Mouse (Mus musculus) liver, embryonic 14.5 days (tissue): Measurements from ENCODE around the gene Rps26. TPM values are rescaled to one million over a fixed set of nuclear protein-coding genes. Genes with fewer than 3 reads are reported as not detected.

Experiments used
- ATAC-seq: fragments of 200-750 bp; cut with Nextera tagmentation; 2 replicates; pipeline ENCODE4 v1.8.0; 2017; ENCODE audit warnings: moderate number of reproducible peaks, mild to moderate bottlenecking, moderate library complexity; ENCODE audit not compliant: insufficient read depth
- DNase-seq, 3 experiments: peaks; one replicate each; pipeline ENCODE4 v3.0.0-alpha.2; 2012 to 2013; ENCODE audit warnings: low read depth in 3 of 3, low spot score in 3 of 3
- H3K27ac ChIP-seq: fragments of 300-500 bp; sonication (generic); 2 replicates; pipeline ENCODE4 v1.5.1; 2014; ENCODE audit warnings: moderate library complexity, mild to moderate bottlenecking, control low read depth, inconsistent platforms
- H3K27me3 ChIP-seq: fragments of 300-500 bp; sonication (generic); 2 replicates; pipeline ENCODE4 v1.6.1; 2014; ENCODE audit warnings: mild to moderate bottlenecking, low read length, moderate library complexity; ENCODE audit not compliant: control insufficient read depth, insufficient read depth
- H3K36me3 ChIP-seq: fragments of 300-500 bp; sonication (generic); replicated peaks from 2 replicates; pipeline ENCODE4 v1.6.1; 2014; ENCODE audit warnings: low read depth; ENCODE audit not compliant: control insufficient read depth, insufficient read depth
- H3K4me1 ChIP-seq, 2 experiments: fragments of 200-500 bp in 1 of 2; fragments of 300-500 bp in 1 of 2; sonication (generic) in 1 of 2; replicated peaks; 2 replicates each; pipeline ENCODE4 v1.6.1; 2012 to 2014; ENCODE audit warnings: antibody characterized with exemption in 1 of 2, inconsistent platforms in 1 of 2, low read length in 1 of 2; ENCODE audit not compliant: control insufficient read depth in 2 of 2, insufficient read depth in 2 of 2
- H3K4me2 ChIP-seq: fragments of 300-500 bp; sonication (generic); 2 replicates; pipeline ENCODE4 v1.6.1; 2014; ENCODE audit warnings: low read depth, mild to moderate bottlenecking, control low read depth, moderate library complexity
- H3K4me3 ChIP-seq, 2 experiments: fragments of 200-500 bp in 1 of 2; fragments of 300-500 bp in 1 of 2; sonication (generic) in 1 of 2; 2 replicates each; pipeline ENCODE4 v1.5.1; 2012 to 2014; ENCODE audit warnings: low read depth in 2 of 2, low read length in 2 of 2, mild to moderate bottlenecking in 2 of 2, control low read depth in 1 of 2, inconsistent platforms in 1 of 2, moderate library complexity in 1 of 2; ENCODE audit not compliant: insufficient read depth in 1 of 2
- H3K9ac ChIP-seq: fragments of 300-500 bp; sonication (generic); replicated peaks from 2 replicates; pipeline ENCODE4 v1.6.1; 2014; ENCODE audit warnings: mild to moderate bottlenecking, control low read depth, moderate library complexity
- H3K9me3 ChIP-seq: fragments of 300-500 bp; sonication (generic); 2 replicates; pipeline ENCODE4 v1.6.1; 2016; ENCODE audit warnings: low read length, mixed read lengths; ENCODE audit not compliant: control insufficient read depth
- CTCF ChIP-seq: IDR thresholded peaks from 2 replicates; pipeline ENCODE4 v1.5.1; 2016; ENCODE audit warnings: antibody characterized with exemption, low read depth, control low read depth
- EP300 ChIP-seq: IDR thresholded peaks from 2 replicates; pipeline ENCODE4 v1.6.1; 2016; ENCODE audit warnings: antibody characterized with exemption, low read depth
- WGBS: fragments of 180-500 bp; shearing (Covaris S2); extraction: QIAGEN DNeasy Blood & Tissue Kit; methylation state at CpG from one replicate; pipeline ENCODE4 v1.1.7; 2014; ENCODE audit not compliant: insufficient replicate concordance; 5-methylcytosine and 5-hydroxymethylcytosine counted together
- polyA plus RNA-seq, 2 experiments: library from polyadenylated mRNA; depleted of rRNA in 1 of 2; stranded (reverse) in 1 of 2; unstranded in 1 of 2; fragments of >200 nt; fragmentation: Nextera tagmentation in 1 of 2; extraction: Ambion mirVana in 1 of 2; gene quantifications; 2 replicates each; pipeline versions ENCODE4 v1.2.1 to v1.2.3; 2012 to 2014

Rps26 gene
- 867 and 921 TPM in 2 replicates for polyA plus RNA-seq (2012; rRNA removed)
- polyA plus RNA-seq (2014; fragmentation: Nextera tagmentation; extraction: Ambion mirVana), result 643 and 646 TPM in 2 replicates

DNA sequence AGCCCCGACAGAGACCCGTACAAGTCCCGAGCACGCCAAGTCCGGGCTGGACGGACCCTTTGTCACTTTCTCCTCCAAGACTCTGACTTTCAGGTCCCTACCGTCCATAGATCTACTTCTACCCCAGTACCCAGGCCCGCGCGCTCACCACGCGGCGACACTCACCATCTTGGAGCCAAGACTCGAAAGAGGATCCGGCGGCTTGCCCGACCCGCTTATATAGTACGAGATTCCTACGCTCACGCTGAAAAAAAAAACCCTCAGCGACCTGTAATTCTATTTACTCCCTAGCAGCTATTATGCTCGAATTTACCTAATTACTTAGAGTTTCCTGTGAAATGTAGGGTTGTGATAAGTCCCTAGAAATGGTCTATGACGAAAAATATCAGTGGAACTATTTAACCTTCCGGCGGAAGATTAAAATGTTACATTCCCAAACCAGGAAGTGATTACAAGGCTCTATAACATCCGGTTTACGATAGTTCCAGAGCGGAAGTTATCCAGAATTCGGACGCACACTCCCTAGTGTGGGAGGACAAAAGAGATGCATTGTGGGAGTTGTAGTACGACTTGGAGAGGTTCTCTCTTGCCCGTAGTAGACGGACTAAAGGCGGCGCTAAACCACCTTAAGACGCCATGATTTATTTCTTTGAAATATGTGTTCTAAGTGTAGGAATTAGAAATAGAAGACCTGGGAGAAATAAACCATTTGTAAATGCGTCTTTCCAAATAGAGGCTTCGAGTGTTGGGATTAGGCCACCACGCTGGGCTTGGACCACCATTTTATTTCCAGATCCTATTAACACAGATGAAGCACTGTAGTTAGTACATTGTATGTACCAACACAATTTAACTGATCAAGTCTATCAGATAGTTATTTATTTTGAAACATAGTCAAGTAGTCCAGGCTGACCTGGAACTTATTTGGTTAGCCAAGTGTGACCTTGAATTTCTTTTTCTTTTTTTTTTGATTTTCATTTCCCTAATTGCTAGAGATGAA is at the start of gene Rps26:
Gene Rps26 (minus strand): TSS at position 437 of the 1,000 bp plus-strand sequence.
- TF ChIP-seq CTCF, result peak; percentile 50; the same call in 1 of the 2 replicates
- TF ChIP-seq EP300, result peak; percentile 50; the same call in 1 of the 2 replicates
- H3K4me3 ChIP-seq, result peak within 1 kb of the TSS; percentile 89 to 91
- H3K27ac ChIP-seq, result peak within 1 kb of the TSS; percentile 81
- H3K36me3 ChIP-seq, result peaks cover 25% of the 10 kb centered on the region
- H3K4me2 ChIP-seq, result peak within 1 kb of the TSS; percentile 95
- under 1% methylated on average over 40 of the region's 40 CpGs for WGBS
- no peaks in the 10 kb centered on the region for H3K27me3 ChIP-seq
- H3K9me3 ChIP-seq, result no peaks in the 10 kb centered on the region
- ATAC-seq, result peak; percentile 90
- peak; percentile 98 to 99 (median 99) for DNase-seq
- peaks cover 42 to 44% of the 10 kb centered on the region in 2 experiments for H3K4me1 ChIP-seq
- H3K9ac ChIP-seq, result peak within 1 kb of the TSS; percentile 95

DNA sequence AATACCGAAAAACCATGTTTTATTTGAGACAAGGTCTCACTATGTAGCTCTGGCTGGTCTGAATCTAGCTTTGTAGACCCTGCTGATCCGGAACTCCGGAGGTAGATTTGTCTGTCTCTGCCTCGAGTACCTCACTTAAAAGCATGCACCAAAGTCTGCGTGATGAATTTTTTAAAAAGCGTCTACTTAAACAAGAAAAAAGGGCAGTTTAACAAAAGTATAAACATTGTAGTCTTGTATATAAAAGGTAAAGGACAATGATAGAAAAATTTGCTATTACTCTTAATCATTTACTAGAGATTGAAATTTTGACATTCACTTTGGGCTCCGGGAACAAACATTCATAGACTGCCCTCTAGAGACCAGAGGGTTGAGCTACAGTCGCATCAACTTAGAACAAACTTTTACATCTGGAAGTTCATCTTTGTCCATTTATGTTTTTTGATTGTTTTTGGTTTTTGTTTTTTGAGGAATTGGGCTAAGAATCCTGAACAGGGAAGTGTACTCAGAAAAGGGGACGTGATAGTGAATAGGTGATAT is 48.0 kb upstream of the Rps26 start:
- H3K36me3 ChIP-seq, result peaks cover 3% of the 10 kb centered on the region
- no peaks in the 10 kb centered on the region for H3K9me3 ChIP-seq
- under 1% methylated on average over 9 of the region's 9 CpGs for WGBS
- peaks cover 0 to 13% of the 10 kb centered on the region in 2 experiments; a peak in 3 of 4 replicates for H3K4me1 ChIP-seq
- peak overlapping the region; percentile 68 for H3K9ac ChIP-seq
- ATAC-seq (no peak), DNase-seq (peak in 1 of 3 experiments; percentile 46)
- peak overlapping the region; percentile 92 for H3K4me2 ChIP-seq
- no peak for TF ChIP-seq EP300
- TF ChIP-seq CTCF, result peak; percentile 66
- H3K4me3 ChIP-seq, result peak overlapping the region; percentile 73 to 90
- H3K27ac ChIP-seq, result peak overlapping the region; percentile 65
- H3K27me3 ChIP-seq, result peaks cover under 1% of the 10 kb centered on the region

DNA sequence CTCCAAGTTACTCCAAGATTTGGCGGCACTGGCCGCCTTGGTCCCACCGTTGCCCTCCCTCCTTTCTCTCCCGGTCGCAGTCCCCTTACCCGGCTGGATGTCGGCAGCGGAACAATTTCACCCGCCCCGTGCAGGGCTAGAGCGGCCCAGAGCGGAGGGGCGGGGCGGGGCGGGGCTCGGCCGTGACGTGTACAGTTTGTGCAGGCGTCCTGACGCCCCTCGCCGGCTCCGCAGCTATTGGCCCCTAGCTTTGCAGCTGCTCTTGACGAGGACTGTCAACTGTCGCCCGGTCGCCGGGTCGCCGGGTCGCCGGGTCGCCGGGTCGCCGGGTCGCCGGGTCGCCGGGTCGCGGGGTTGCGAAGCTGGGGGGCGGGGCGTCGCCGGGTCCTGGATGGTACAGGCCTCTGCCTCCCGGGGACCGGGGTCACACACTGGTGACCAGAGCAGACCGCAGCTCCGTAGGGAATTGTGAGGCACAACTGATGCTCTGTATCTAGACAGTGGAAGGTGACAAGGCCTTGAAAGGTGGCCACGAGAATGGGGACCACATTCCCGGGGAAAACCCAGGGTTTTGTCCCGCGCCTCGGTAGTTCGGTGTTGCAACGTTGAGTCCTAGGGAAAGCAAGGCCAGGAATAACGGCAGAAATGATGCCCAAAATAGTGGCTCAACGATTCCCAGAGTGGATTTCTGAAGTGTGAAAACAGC is 47.4 kb upstream of the Rps26 start, which contains the start of gene Suox:
Gene Suox (minus strand): TSS at position 311 of the 706 bp plus-strand sequence.
- WGBS, result under 1% methylated on average over 60 of the region's 60 CpGs
- Histone ChIP-seq H3K4me3 (peak within 1 kb of the TSS; percentile 73 to 90), H3K27me3 (peaks cover 6% of the 10 kb centered on the region), H3K4me1 (peaks cover 1 to 13% of the 10 kb centered on the region in 2 experiments), H3K27ac (peak within 1 kb of the TSS; percentile 65), H3K36me3 (no peaks in the 10 kb centered on the region), H3K9me3 (no peaks in the 10 kb centered on the region), H3K4me2 (peak within 1 kb of the TSS; percentile 92), H3K9ac (peak within 1 kb of the TSS; percentile 68)
- ATAC-seq (peak; percentile 93), DNase-seq (peak; percentile 70)
- TF ChIP-seq EP300 (no peak), CTCF (no peak)

DNA sequence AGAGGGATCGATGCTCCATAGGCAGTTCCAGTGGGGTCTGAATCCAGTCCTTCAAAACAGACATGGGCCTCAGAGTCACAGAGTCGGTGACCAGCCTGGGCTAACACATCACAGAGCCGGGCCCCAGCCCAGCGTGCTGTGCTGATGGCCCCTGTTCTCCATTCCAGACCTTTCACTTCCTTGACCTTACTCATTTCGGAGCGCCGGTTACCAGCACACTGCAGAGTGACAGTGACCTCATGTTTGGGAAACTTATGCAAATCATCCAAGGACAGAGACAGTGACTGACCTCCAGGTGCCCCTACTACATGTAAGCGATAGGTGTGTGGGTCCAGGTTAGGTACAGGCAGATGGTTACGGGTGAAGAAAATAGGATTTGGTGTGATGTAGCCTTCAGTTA is 44.6 kb upstream of the Rps26 start:
- WGBS, result 86% methylated on average over 9 of the region's 9 CpGs
- TF ChIP-seq EP300 (no peak), CTCF (no peak)
- Histone ChIP-seq H3K4me2 (no peak overlapping the region), H3K27me3 (peaks cover 9% of the 10 kb centered on the region), H3K4me3 (no peak overlapping the region), H3K36me3 (no peaks in the 10 kb centered on the region), H3K4me1 (peaks cover 4 to 18% of the 10 kb centered on the region in 2 experiments), H3K27ac (no peak overlapping the region), H3K9me3 (no peaks in the 10 kb centered on the region), H3K9ac (no peak overlapping the region)
- DNase-seq, result no peak
- ATAC-seq, result no peak
